Mouse (Mus musculus): ENCODE data around the gene Nfib.

DNA sequence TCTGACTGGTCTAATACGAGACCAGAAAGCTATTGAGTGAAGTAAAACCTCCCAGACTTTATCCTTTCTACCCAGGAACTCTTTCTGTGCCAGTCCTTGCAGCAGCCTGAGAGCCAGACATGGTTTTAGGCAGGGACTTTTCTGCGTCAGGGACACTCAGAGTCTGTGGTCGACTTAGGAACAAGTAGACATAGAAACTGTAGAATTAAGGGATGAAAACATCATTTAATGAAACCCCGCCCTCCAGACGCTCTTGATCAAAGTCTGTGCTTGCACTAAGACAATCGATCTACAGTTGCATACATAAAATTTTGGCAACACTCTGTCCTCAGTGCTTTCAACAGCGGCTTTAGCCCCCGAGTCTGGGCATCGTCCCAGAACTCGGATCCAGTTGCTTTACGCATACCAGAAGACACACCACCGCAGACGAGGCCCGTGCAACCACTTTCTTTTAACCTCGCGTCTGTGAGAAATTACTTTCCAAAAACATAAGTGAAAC, 149.8 kb downstream of the Nfib start:
- TF ChIP-seq EP300 (IDR thresholded peaks at IDR 0.05), result no peak
- TF ChIP-seq CTCF (IDR thresholded peaks at IDR 0.05), result no peak

All from lung, postnatal 0 days (tissue).